Mouse (Mus musculus): ENCODE data around the gene Etfbkmt.
"Not testable (repeated sequence)": the region's sequence is repeated elsewhere in the genome, so short reads cannot be mapped to it uniquely, and the experiment has no call there.

Etfbkmt gene

DNA sequence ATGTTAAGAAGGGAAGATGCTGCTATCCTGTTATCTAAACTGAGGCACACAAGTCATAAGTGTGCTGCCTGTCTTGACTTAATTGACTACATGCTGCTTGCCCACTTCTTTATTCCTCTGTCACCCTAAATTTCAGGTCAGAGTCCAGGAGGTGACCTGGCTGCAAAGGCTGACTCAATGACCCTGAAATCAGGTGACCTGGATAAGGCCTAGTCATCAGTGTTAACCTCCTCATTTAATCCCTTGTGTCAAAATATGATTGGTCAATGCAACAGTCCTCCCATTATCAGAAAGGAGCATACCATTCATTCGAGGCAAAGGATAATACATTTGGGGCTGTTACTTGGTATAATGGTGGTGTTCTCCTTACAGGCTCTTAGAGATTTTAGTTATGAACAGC is at the start of gene Etfbkmt:
Gene Etfbkmt (plus strand): TSS at position 379 of the 400 bp plus-strand sequence.
- no peak for DNase-seq

DNA sequence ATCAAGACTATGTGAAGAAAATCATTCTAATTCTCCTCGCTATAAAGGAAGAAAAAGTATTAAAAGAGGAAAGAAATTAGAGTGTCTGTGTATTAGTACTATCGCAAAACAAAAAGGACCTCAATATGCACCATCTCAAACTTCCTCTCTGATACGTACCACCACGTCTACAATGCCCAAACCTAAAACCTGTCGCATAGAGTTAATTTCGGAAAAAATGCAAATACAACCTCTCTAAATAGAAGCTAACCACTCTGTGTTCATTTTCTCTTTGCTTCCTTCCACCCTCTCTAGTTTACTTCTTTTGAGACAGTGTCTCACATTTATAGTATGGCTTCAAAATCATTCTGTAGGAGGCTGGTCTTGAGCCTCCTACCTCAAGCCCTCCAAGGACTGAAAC is 47.2 kb upstream of the Etfbkmt start:
- DNase-seq = no peak

DNA sequence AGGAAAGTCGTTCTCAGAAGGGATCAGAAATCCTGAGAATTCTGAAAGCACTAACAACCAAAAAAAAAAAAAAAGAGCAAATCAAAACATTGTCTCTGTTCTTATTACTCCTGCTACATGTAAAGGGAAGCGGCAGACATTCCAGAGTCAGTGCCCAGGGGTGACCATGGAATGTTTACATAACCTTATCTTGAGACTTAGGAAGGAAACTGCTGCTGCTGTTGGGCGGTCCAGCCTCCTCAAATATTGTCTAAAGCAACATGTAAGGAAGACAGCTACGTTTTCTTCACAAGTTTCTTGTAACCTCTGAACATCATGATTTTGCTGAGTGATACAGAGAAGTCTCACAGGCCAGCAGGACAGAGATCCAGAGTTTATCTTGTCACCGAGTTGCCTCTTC is 46.2 kb upstream of the Etfbkmt start:
- DNase-seq = no peak

GRCm38 (mm10) chr6:149094555-149094954 is 45.1 kb upstream of the Etfbkmt start:
- no peak for DNase-seq

GRCm38 (mm10) chr6:149095389-149095788 is 44.3 kb upstream of the Etfbkmt start:
- no peak for DNase-seq

- DNase-seq = no peak
Measured at GRCm38 (mm10) chr6:149096233-149096632, 43.4 kb upstream of the Etfbkmt start.

GRCm38 (mm10) chr6:149097276-149097675 is 42.4 kb upstream of the Etfbkmt start:
- DNase-seq = no peak

DNA sequence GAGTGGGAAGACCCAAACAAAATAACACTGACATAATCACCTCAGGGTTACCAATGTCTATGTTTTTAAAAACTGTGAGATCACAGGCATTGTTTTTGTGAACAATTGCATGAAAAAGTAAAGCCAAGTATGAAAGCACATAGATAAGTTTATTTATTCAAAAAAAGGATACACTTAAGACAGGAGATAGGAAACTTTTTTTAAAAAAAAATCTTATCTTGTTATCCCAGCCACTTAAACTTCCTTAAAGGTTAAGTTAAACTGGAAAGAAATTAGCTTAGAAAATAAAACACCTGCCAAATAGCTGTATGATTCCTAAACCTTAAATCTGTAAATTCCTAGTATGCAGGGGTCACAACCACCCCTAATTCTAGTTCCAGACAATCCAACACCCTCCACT is 40.7 kb upstream of the Etfbkmt start:
- no peak for DNase-seq

DNA sequence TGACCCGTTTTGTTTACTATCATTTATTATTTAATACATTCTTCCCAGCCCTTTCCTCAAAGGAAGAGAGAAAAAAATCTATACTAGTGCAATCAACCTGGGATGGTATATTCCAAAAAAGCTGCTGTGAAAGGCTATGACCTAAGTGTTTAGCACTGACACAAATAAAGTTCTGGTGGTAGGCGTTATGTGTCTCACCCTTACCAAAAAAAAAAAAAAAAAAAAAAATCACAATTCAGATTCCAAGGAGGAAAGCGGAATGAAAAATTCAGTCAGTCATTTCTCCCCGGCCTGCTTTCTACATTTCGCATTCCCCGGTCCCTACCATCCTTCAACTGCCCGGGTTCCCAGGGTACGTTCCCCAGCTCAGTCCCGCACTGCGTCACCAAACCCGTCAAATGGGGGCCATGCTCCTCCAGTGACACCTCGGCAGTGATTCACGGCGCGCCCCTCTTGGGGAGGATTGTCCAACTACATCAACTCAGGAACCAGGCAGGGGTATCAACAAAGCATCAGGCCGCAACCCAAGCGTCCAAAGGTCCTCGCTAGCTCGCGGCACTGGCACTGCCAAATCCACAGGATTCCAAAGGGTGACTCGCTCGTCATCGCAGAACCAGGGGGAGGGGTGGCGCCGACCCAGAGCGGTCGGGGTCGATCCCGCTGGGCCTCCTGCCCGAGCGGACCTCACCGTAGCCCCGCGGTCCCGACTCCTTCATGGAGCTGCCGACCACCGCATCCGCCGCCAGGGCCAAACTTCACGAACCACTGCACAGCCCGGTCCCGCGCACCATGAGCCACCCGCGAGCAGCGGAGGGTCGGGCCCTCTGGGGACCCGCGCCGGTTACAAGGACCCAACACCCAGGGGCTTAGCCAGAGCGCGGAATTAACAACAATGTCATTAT is 39.2 kb upstream of the Etfbkmt start:
- DNase-seq = peak; percentile 33

- peak; percentile 66 for DNase-seq
Measured at GRCm38 (mm10) chr6:149101076-149101942, 38.3 kb upstream of the Etfbkmt start, which contains the start of gene Dennd5b. Gene Dennd5b (minus strand): TSS chr6:149101680.

DNA sequence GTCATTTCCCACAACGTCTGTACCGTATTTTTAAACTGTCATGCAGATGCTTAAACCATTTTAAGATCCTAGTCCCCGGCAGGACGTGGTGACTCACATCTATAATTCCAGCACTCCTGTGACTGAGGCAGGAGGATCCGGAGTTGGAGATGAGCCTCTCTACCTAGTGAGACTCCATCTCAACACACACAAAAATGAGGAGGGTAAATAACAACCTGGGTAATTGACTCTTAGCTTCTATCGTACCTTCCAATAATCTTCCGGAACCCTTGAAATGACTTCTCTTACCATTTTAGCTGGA is 37.8 kb upstream of the Etfbkmt start:
- no peak for DNase-seq

GRCm38 (mm10) chr6:149103451-149103850 is 36.2 kb upstream of the Etfbkmt start:
- DNase-seq = no peak

DNA sequence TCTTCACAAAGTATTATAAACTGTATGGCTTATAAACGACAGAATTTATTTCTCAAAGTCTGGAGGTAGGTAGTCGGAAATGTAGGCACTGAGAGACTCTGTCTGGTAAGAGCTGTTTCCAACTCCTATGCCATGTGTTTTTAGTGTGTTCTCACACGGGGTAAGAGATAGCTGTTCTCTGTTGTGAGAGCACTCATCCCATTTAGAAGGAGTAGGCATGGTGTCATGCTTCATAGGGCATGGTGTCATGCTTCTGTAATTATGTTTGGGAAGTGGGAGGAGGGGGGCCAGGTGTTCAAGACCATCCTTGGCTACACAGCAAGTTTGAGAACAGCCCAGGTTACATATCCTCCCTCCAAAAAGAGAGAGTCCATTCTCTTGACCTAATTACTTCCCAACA is 32.0 kb upstream of the Etfbkmt start:
- DNase-seq = no peak

DNA sequence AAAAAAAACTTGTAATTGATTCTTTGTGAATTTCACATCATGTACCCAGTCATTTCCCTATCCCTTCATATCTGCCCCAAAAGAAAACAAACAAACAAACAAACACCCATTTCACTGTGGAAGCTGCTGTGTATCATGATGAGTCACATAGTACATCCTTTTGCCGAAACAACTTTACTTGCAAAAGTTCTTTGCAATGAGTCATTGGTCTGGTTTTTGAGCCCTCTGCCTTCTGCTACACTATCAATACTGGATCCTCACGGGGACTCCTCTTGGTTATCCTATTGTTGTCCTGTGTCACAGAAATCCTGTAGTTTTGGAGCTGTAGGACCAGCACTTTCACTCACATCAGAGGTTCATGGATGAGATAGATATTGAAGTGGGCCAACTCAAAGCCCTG is 30.7 kb upstream of the Etfbkmt start:
- DNase-seq = no peak

GRCm38 (mm10) chr6:149116992-149117391 is 22.7 kb upstream of the Etfbkmt start:
- DNase-seq = no peak

GRCm38 (mm10) chr6:149118935-149119334 is 20.7 kb upstream of the Etfbkmt start:
- DNase-seq = no peak

DNA sequence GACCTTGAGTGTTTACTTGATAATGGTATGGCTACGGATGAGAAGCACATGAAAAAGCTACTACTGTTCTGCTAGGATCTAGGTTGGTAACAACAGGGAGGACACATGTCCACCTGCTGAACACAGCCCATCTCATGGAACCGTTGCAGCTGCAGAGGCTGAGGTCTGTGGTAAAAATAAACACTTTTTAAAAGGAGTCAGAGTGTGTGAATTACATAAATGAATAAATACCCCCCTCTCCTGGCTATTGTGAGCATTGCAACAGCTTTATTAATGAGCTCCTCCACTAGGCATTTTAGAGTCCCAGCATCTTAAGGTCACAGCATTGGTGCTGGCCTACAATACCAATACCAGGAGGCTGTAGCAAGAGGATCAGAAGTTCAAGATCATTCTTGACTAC is 19.8 kb upstream of the Etfbkmt start:
- DNase-seq = peak; percentile 30

DNA sequence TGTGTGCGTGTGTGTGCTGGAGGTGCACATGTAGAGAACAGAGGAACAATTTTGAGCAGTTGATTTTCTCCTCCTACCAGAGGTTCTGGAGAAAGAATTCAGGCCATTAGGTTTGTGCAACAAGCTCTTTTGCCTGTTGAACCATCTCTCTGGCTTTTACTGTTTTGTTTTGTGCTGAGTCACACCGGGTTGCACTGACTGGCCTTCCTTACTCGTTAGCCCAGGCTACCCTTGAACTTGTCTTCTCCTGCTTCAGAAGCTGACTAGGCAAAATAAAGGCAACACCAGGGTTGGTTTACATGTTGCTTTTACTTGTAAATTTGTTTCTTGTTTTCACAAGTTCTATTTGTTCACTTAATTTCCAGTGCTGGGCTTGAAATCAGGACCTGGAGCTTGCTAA is 16.6 kb upstream of the Etfbkmt start:
- no peak for DNase-seq

GRCm38 (mm10) chr6:149126675-149127074 is 13.0 kb upstream of the Etfbkmt start:
- peak; percentile 69 for DNase-seq

DNA sequence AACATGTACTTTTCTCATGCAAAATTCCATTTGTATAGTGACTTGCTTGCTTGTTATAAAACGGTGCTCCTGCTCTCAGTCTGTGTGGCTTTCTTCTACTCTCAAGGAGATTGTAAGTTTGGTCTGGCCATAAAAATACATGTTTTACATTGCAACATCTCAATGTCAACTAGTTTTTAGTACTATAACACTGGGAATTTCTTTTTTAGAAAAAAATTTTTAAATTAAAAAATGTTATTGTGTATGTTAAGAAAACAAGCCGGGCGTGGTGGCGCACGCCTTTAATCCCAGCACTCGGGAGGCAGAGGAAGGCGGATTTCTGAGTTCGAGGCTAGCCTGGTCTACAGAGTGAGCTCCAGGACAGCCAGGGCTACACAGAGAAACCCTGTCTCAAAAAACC is 9.8 kb upstream of the Etfbkmt start, which contains the start of gene Gm10203:
Gene Gm10203 (plus strand): TSS at position 301 of the 400 bp plus-strand sequence.
- DNase-seq = not testable (repeated sequence)

DNA sequence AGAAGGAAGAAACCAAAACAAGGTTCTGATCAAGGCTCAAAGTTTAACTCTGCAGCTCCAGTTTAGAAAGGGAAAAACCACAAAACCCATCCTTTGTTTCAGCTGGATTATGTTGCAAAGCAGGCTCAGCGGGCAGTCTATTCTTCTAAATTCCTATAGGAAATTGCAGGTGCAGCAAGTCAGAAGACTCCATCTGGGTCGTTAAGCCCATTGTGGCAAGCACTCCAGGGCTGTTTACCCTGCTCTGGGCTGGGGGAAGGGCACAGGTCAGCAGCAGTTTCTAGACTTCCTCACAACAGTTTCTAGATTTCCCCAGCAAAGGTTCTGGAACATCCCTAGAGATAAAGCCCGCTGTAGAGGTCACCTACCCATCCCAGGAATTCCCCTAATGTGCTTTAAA is 8.5 kb upstream of the Etfbkmt start:
- no peak for DNase-seq

DNA sequence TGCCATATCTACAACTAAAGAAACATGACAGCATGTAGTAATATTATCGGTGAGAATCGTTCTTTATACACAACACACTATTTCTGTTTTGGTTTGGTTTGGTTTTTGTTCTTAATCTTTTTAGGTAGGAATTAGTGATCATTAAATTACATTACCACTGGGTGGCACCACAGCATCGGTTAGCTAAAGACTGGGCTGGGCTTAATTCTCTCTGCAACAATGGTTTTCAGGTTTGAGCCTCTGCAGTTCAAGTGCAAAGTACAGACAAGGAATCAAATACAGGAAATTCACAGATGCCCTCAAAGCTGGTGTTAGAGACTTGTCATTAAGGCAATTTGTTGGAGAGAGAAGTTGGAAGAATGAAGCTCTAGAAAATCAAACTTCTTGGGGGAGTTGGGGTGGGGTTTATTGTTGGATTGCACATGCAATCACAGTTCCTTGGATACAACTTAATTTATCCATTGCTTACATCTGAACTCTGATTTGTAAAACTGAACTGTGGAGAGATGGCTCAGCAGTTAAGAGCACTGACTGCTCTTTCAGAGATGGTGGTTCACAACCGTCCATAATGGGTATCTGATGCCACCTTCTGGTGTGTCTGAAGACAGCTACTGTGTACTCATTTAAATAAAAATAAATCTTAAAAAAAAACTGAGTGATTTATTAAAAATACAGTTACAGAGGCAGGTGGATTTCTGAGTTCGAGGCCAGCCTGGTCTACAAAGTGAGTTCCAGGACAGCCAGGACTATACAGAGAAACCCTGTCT is 7.2 kb upstream of the Etfbkmt start:
- DNase-seq = peak; percentile 58
